Mouse (Mus musculus) layer of hippocampus, adult 8-10 months (tissue): ENCODE data around the gene Abca5. TPM values are rescaled to one million over a fixed set of nuclear protein-coding genes. Genes with fewer than 3 reads are reported as not detected.
"Not testable (repeated sequence)": the region's sequence is repeated elsewhere in the genome, so short reads cannot be mapped to it uniquely, and the experiment has no call there.

ENCODE experiments used
- DNase-seq, 2 experiments: peaks; one replicate each; pipeline ENCODE4 v3.0.0; 2022; ENCODE audit warnings: low spot score in 2 of 2
- total RNA-seq, 4 experiments: library from RNA; stranded (reverse); gene quantifications; 2 replicates each; pipeline ENCODE4 v1.2.4; 2022

The Abca5 gene
- 10 to 100 TPM; 35.1 to 50.5 (median 39.3) TPM for total RNA-seq

- DNase-seq, result peak; percentile 43 to 78
These were observed at the start of gene Abca5 for GRCm38 (mm10) chr11:110337289-110338245. Gene Abca5 (minus strand): TSS chr11:110337716.

GRCm38 (mm10) chr11:110385487-110385886, 48.0 kb upstream of the Abca5 start:
- DNase-seq, result no peak

- no peak for DNase-seq
These were observed 42.8 kb upstream of the Abca5 start for GRCm38 (mm10) chr11:110380310-110380668.

GRCm38 (mm10) chr11:110379661-110380309, 42.3 kb upstream of the Abca5 start:
- DNase-seq, result peak; percentile 42 to 47

- peak; percentile 47 to 69 for DNase-seq
These were observed 36.5 kb upstream of the Abca5 start for GRCm38 (mm10) chr11:110374036-110374435.

- no peak for DNase-seq
These were observed 34.9 kb upstream of the Abca5 start for GRCm38 (mm10) chr11:110372266-110372954.

- DNase-seq, result no peak
These were observed 34.3 kb upstream of the Abca5 start for GRCm38 (mm10) chr11:110371827-110372226.

- no peak for DNase-seq
These were observed 31.9 kb upstream of the Abca5 start for GRCm38 (mm10) chr11:110369312-110370019.

- DNase-seq, result no peak
These were observed 30.1 kb upstream of the Abca5 start for GRCm38 (mm10) chr11:110367638-110368037.

- DNase-seq, result no peak
These were observed 29.4 kb upstream of the Abca5 start for GRCm38 (mm10) chr11:110366902-110367301.

- DNase-seq, result peak in 1 of 2 experiments; percentile 28
These were observed 27.5 kb upstream of the Abca5 start for GRCm38 (mm10) chr11:110365016-110365415.

GRCm38 (mm10) chr11:110357756-110358551, 20.4 kb upstream of the Abca5 start:
- peak; percentile 29 to 61 for DNase-seq

- not testable (repeated sequence) for DNase-seq
These were observed 17.6 kb upstream of the Abca5 start for GRCm38 (mm10) chr11:110355131-110355530.

- no peak for DNase-seq
These were observed 16.7 kb upstream of the Abca5 start for GRCm38 (mm10) chr11:110354261-110354660.

GRCm38 (mm10) chr11:110348170-110348569, 10.7 kb upstream of the Abca5 start:
- no peak for DNase-seq

GRCm38 (mm10) chr11:110347768-110348167, 10.3 kb upstream of the Abca5 start:
- no peak for DNase-seq

- no peak for DNase-seq
These were observed 665 bp downstream of the Abca5 start for GRCm38 (mm10) chr11:110336814-110337288.

- DNase-seq, result peak; percentile 53 to 54
These were observed 7.4 kb downstream of the Abca5 start for GRCm38 (mm10) chr11:110330093-110330492.

- no peak for DNase-seq
These were observed 15.2 kb downstream of the Abca5 start for GRCm38 (mm10) chr11:110322266-110322665.
